Mouse (Mus musculus) liver, postnatal 0 days (tissue): ENCODE data around the gene Gorab. TPM values are rescaled to one million over a fixed set of nuclear protein-coding genes. Genes with fewer than 3 reads are reported as not detected.
A peak's percentile ranks its signal among the peaks of the same experiment; 100 is the strongest.

Source experiments
- ATAC-seq: fragments of 200-750 bp; cut with Nextera tagmentation; 2 replicates; pipeline ENCODE4 v1.8.0; 2017; ENCODE audit warnings: mild to moderate bottlenecking, moderate library complexity
- DNase-seq: peaks from one replicate; pipeline ENCODE4 v3.0.0-alpha.2; 2016
- H3K27ac ChIP-seq: fragments of 300-500 bp; sonication (generic); 2 replicates; pipeline ENCODE4 v1.5.1; 2014; ENCODE audit warnings: antibody characterized with exemption, moderate library complexity, mild to moderate bottlenecking, low read depth
- H3K27me3 ChIP-seq: fragments of 300-500 bp; sonication (generic); 2 replicates; pipeline ENCODE4 v1.6.1; 2014; ENCODE audit warnings: low read length, control low read depth, mixed read lengths; ENCODE audit not compliant: insufficient read depth
- H3K36me3 ChIP-seq: fragments of 300-500 bp; sonication (generic); replicated peaks from 2 replicates; pipeline ENCODE4 v1.6.1; 2014; ENCODE audit warnings: mild to moderate bottlenecking, control low read depth, low read length, moderate library complexity, mixed read lengths; ENCODE audit not compliant: insufficient read depth
- H3K4me1 ChIP-seq: fragments of 300-500 bp; sonication (generic); 2 replicates; pipeline ENCODE4 v1.6.1; 2014; ENCODE audit warnings: antibody characterized with exemption, mild to moderate bottlenecking, control low read depth; ENCODE audit not compliant: insufficient read depth
- H3K4me2 ChIP-seq: fragments of 300-500 bp; sonication (generic); 2 replicates; pipeline ENCODE4 v1.6.1; 2014; ENCODE audit warnings: low read depth, mild to moderate bottlenecking, low read length, moderate library complexity, mixed read lengths
- H3K4me3 ChIP-seq: fragments of 300-500 bp; sonication (generic); 2 replicates; pipeline ENCODE4 v1.5.1; 2014; ENCODE audit warnings: low read depth, low read length
- H3K9ac ChIP-seq: fragments of 300-500 bp; sonication (generic); replicated peaks from 2 replicates; pipeline ENCODE4 v1.6.1; 2014; ENCODE audit warnings: mild to moderate bottlenecking, moderate library complexity
- H3K9me3 ChIP-seq: fragments of 300-500 bp; sonication (generic); 2 replicates; pipeline ENCODE4 v1.6.1; 2016; ENCODE audit warnings: mild to moderate bottlenecking, control low read depth, low read length, mixed read lengths
- CTCF ChIP-seq: sonication (generic); IDR thresholded peaks from 2 replicates; pipeline ENCODE4 v1.5.1; 2016; ENCODE audit warnings: antibody characterized with exemption, low read depth
- EP300 ChIP-seq: IDR thresholded peaks from 2 replicates; pipeline ENCODE4 v1.6.1; 2016; ENCODE audit warnings: antibody characterized with exemption, low read depth, mild to moderate bottlenecking
- WGBS: fragments of 180-500 bp; shearing (Covaris S2); extraction: QIAGEN DNeasy Blood & Tissue Kit; methylation state at CpG from one replicate; pipeline ENCODE4 v1.1.7; 2014; ENCODE audit not compliant: insufficient replicate concordance; 5-methylcytosine and 5-hydroxymethylcytosine counted together
- polyA plus RNA-seq: library from polyadenylated mRNA; unstranded; fragments of >200 nt; fragmentation: Nextera tagmentation; extraction: Ambion mirVana; gene quantifications from 2 replicates; pipeline ENCODE4 v1.2.1, GENCODE M21; 2015

Gene Gorab
- polyA plus RNA-seq, 1 experiment from 2014 or later, result 3.4 TPM

DNA sequence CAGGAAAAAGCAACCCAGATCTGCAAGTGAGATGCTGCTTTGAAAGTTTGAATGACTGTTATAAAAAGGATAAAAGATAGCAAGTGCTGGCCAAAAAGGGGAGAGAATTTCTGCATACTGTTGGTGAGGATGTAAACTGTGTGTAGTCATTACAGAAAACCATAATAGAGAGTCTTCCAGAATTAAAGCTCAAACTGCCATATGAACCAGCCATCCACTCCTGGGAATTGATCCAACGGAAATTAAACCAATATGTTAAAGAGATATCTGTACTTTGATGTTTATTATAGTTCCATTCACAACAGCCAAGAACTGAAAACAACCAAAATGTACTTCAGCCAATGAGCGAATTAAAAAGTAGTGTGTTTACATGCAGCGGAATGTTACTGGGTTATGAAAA, 52.5 kb downstream of the Gorab start:
- DNase-seq (no peak), ATAC-seq (no peak)
- H3K27me3 ChIP-seq, result no peaks in the 10 kb centered on the region
- H3K4me3 ChIP-seq, result no peak overlapping the region
- no peak overlapping the region for H3K9ac ChIP-seq
- H3K36me3 ChIP-seq, result no peaks in the 10 kb centered on the region
- H3K9me3 ChIP-seq, result no peaks in the 10 kb centered on the region
- TF ChIP-seq EP300, result no peak
- no peak overlapping the region for H3K27ac ChIP-seq
- no peak overlapping the region for H3K4me2 ChIP-seq
- no peaks in the 10 kb centered on the region for H3K4me1 ChIP-seq
- 82% methylated on average over 3 of the region's 3 CpGs for WGBS

DNA sequence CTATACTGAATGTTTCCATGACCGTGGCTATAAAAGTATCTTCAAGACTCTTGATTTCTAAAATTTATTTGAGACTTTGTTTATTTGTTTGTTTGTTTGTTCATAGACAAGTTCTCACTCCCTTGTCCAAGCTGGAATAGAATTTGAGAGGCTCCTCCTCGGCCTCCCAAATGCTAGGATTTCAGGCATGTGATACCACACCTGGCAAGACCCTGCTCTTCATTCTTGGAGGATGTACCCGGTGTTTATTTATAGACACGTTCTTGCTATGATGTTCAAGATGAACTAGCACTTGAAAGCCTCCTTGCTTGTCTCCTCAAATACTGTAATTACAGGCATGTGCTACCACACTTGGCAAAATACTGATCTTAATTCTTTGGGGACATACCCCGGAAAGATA, 57.9 kb downstream of the Gorab start:
- no peak overlapping the region for H3K4me3 ChIP-seq

GRCm38 (mm10) chr1:163344931-163345330, 58.5 kb downstream of the Gorab start:
- Histone ChIP-seq H3K27me3 (no peaks in the 10 kb centered on the region), H3K27ac (no peak overlapping the region), H3K4me1 (no peaks in the 10 kb centered on the region), H3K9ac (no peak overlapping the region), H3K4me3 (no peak overlapping the region), H3K36me3 (no peaks in the 10 kb centered on the region), H3K9me3 (no peaks in the 10 kb centered on the region), H3K4me2 (no peak overlapping the region)
- DNase-seq (peak; percentile 14), ATAC-seq (no peak)
- TF ChIP-seq EP300 (no peak), CTCF (peak; percentile 30; the same call in 1 of the 2 replicates)
- 32% methylated on average over 1 of the region's 1 CpGs for WGBS

More for the DNA sequence above, 57.9 kb downstream of the Gorab start:
- no peak overlapping the region for H3K4me2 ChIP-seq
- no peaks in the 10 kb centered on the region for H3K27me3 ChIP-seq
- no peak overlapping the region for H3K9ac ChIP-seq
- 71% methylated on average over 5 of the region's 5 CpGs for WGBS
- H3K27ac ChIP-seq, result no peak overlapping the region
- DNase-seq (no peak), ATAC-seq (no peak)
- H3K4me1 ChIP-seq, result no peaks in the 10 kb centered on the region
- H3K36me3 ChIP-seq, result no peaks in the 10 kb centered on the region
- TF ChIP-seq EP300 (no peak), CTCF (no peak)
- H3K9me3 ChIP-seq, result no peaks in the 10 kb centered on the region

DNA sequence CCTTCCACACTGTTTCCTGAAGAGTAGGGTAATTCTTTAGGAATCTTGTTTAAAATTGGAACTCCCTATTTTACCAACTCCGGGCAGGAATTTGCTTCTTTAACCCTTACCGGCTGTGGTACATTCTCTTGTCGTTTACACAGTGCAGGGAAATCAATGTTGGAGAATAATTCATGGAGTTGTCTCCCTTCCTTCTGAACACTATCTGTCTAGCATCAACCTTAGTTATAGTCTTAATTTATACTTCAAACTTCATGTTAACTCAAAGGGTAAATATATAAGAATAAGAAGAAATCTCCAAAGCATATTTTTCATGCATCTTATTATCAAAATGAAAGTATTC, 64.3 kb downstream of the Gorab start:
- Histone ChIP-seq H3K36me3 (no peaks in the 10 kb centered on the region), H3K4me2 (no peak overlapping the region; the same call in 1 of the 2 replicates), H3K9me3 (no peaks in the 10 kb centered on the region), H3K4me3 (no peak overlapping the region), H3K9ac (no peak overlapping the region), H3K27ac (peak overlapping the region; percentile 48; the same call in 1 of the 2 replicates), H3K27me3 (no peaks in the 10 kb centered on the region), H3K4me1 (peaks cover 6% of the 10 kb centered on the region; the same call in 1 of the 2 replicates)
- WGBS, result 50% methylated on average over 3 of the region's 3 CpGs
- DNase-seq (no peak), ATAC-seq (peak; percentile 76)
- no peak for TF ChIP-seq EP300
- TF ChIP-seq CTCF, result no peak

- peak; percentile 77 for DNase-seq
- no peak for TF ChIP-seq EP300
- no peak for TF ChIP-seq CTCF
- Histone ChIP-seq H3K27ac (peak overlapping the region; percentile 48; the same call in 1 of the 2 replicates), H3K27me3 (no peaks in the 10 kb centered on the region), H3K4me1 (peaks cover 6% of the 10 kb centered on the region; the same call in 1 of the 2 replicates), H3K9me3 (no peaks in the 10 kb centered on the region; the same call in 1 of the 2 replicates), H3K36me3 (no peaks in the 10 kb centered on the region), H3K4me3 (no peak overlapping the region), H3K9ac (no peak overlapping the region), H3K4me2 (no peak overlapping the region; the same call in 1 of the 2 replicates)
- ATAC-seq, result peak; percentile 98
- 68% methylated on average over 7 of the region's 7 CpGs for WGBS
These were observed 64.8 kb downstream of the Gorab start for GRCm38 (mm10) chr1:163338525-163339218.

DNA sequence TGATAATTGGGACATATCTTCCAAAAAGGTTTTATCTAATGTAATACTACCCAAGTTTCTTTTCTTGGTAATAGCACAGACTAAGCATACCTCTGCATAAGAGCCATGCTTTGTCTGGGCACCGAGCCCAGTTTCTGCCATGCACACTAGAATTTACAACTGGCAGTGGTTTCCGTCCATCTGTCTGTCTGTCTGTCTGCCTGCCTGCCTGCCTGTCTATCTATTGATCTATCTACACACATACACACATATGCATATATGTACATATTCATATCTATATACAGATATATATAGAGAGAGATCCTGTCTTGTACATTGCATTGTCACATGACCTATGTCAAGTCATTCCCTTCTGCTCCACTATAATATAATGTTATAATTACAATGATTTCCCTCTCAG, 65.6 kb downstream of the Gorab start:
- no peaks in the 10 kb centered on the region; the same call in 1 of the 2 replicates for H3K9me3 ChIP-seq
- H3K4me1 ChIP-seq, result peaks cover 6% of the 10 kb centered on the region; the same call in 1 of the 2 replicates
- H3K36me3 ChIP-seq, result no peaks in the 10 kb centered on the region
- no peak overlapping the region for H3K4me2 ChIP-seq
- no peak for DNase-seq
- no peak overlapping the region for H3K4me3 ChIP-seq
- TF ChIP-seq CTCF, result no peak
- TF ChIP-seq EP300, result no peak
- H3K9ac ChIP-seq, result no peak overlapping the region
- H3K27ac ChIP-seq, result no peak overlapping the region
- ATAC-seq, result no peak
- H3K27me3 ChIP-seq, result no peaks in the 10 kb centered on the region
- whole genome bisulfite sequencing, result 73% methylated on average over 2 of the region's 2 CpGs

Other genes starting within 250 kb of the Gorab start
- gene Prrx1, start 90.0 kb downstream of the Gorab start, polyA plus RNA-seq, result 0.13 and 0.37 TPM in 2 replicates